Mouse (Mus musculus) forebrain, embryonic 14.5 days (tissue): ENCODE measurements at regions not wholly inside any gene's neighbourhood (a gene's known extent, or its start where the extent isn't known, plus 50 kb on each side); places are given as distances from the start of the nearest gene placed in this dataset.
"Not testable (repeated sequence)": the region's sequence is repeated elsewhere in the genome, so short reads cannot be mapped to it uniquely, and the experiment has no call there.

ENCODE experiments used
- ATAC-seq: fragments of 200-750 bp; cut with Nextera tagmentation; 2 replicates; pipeline ENCODE4 v1.8.0; 2017; ENCODE audit warnings: mild to moderate bottlenecking, moderate library complexity
- DNase-seq: peaks from one replicate; pipeline ENCODE4 v3.0.0-alpha.2; 2015; ENCODE audit warnings: low spot score
- H3K27ac ChIP-seq: fragments of 300-500 bp; sonication (generic); 2 replicates; pipeline ENCODE4 v1.5.1; 2014; ENCODE audit warnings: low read depth, mild to moderate bottlenecking, control low read depth, low read length, moderate library complexity
- H3K27me3 ChIP-seq: fragments of 300-500 bp; sonication (generic); replicated peaks from 2 replicates; pipeline ENCODE4 v1.6.1; 2014; ENCODE audit warnings: low read length, control low read depth, mixed read lengths; ENCODE audit not compliant: control insufficient read depth, insufficient read depth
- H3K36me3 ChIP-seq: fragments of 300-500 bp; sonication (generic); 2 replicates; pipeline ENCODE4 v1.6.1; 2014; ENCODE audit warnings: low read length, control low read depth; ENCODE audit not compliant: control insufficient read depth, insufficient read depth
- H3K4me1 ChIP-seq: fragments of 300-500 bp; sonication (generic); 2 replicates; pipeline ENCODE4 v1.6.1; 2014; ENCODE audit warnings: antibody characterized with exemption, low read length, control low read depth; ENCODE audit not compliant: control insufficient read depth, insufficient read depth
- H3K4me2 ChIP-seq: fragments of 300-500 bp; sonication (generic); 2 replicates; pipeline ENCODE4 v1.6.1; 2014; ENCODE audit warnings: mild to moderate bottlenecking, control low read depth, low read length
- H3K4me3 ChIP-seq: fragments of 300-500 bp; sonication (generic); 2 replicates; pipeline ENCODE4 v1.5.1; 2014; ENCODE audit warnings: low read depth, low read length, control low read depth
- H3K9ac ChIP-seq: fragments of 300-500 bp; sonication (generic); 2 replicates; pipeline ENCODE4 v1.6.1; 2014; ENCODE audit warnings: mild to moderate bottlenecking, low read length, control low read depth, moderate library complexity
- H3K9me3 ChIP-seq: fragments of 300-500 bp; sonication (generic); replicated peaks from 2 replicates; pipeline ENCODE4 v1.6.1; 2016; ENCODE audit warnings: low read length, control low read depth, mixed read lengths; ENCODE audit not compliant: control insufficient read depth
- WGBS: fragments of 180-500 bp; shearing (Covaris S2); extraction: QIAGEN DNeasy Blood & Tissue Kit; methylation state at CpG from one replicate; pipeline ENCODE4 v1.1.7; 2014; 5-methylcytosine and 5-hydroxymethylcytosine counted together

DNA sequence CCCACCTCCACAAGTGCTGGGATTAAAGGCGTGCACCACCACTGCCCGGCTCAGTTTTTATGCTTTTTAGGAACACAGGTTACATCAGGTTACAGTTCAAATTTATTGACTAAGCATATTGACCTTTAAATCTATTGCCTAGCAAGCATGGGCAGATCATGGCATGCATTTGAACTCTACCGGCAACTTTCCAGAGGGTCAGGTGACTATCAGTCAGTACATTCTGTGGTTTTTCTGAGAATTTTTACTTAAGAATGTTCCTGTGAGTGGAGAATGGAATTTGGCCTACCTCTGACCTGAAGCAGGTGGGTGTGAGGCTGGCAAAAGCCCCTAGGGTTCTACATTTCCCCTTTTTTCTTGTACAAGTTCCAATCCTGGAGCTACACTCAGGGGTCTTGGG lies 332.4 kb upstream of the Kynu start:
- H3K4me2 ChIP-seq = no peak overlapping the region
- H3K27me3 ChIP-seq = no peaks in the 10 kb centered on the region
- no peak overlapping the region for H3K27ac ChIP-seq
- no peak overlapping the region for H3K4me3 ChIP-seq
- DNase-seq (no peak), ATAC-seq (no peak)
- H3K9ac ChIP-seq = no peak overlapping the region
- no peaks in the 10 kb centered on the region for H3K4me1 ChIP-seq
- no peaks in the 10 kb centered on the region for H3K36me3 ChIP-seq
- WGBS = 96% methylated on average over 3 of the region's 3 CpGs
- no peaks in the 10 kb centered on the region for H3K9me3 ChIP-seq

DNA sequence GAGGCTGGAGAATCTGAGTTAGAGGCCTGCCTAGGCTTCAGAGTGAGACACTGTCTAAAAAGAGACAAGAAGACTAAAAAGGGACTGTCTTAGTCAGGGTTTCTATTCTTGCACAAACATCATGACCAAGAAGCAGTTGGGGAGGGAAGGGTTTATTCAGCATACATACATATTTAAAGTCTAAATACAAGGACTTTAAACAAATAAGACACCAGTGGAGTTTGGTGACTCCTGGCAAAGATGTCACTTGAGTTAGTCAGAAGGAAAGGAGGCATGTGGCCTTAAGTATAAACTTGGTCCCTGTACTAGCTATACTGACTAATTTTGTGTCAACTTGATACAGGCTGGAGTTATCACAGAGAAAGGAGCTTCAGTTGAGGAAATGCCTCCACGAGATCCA lies 330.4 kb upstream of the Kynu start:
- WGBS = 79% methylated on average over 1 of the region's 1 CpGs
- H3K4me2 ChIP-seq, H3K27ac ChIP-seq, H3K9me3 ChIP-seq, H3K36me3 ChIP-seq, H3K4me3 ChIP-seq, H3K27me3 ChIP-seq, H3K9ac ChIP-seq, DNase-seq, H3K4me1 ChIP-seq, ATAC-seq: not testable (repeated sequence)

DNA sequence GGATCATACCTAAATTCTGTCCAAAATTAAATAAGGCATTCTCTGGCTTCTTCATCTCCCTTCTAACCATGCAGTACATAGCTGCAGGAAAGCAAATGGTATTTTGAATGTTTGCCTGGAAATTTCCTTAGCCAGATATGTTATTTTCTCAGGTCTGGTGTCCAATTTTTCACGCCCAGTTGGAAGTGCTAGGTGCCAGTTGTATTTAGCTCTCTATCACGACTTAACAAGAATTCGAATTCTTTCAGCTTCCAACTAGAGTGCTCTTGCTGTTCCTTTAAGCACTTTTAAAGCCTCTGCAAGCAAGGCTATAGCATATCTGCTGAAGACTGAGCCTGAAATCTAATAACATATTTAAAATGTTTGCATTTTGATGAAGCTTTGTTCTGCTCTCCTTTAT lies 308.3 kb upstream of the Kynu start:
- Histone ChIP-seq H3K27ac (no peak overlapping the region), H3K4me1 (no peaks in the 10 kb centered on the region), H3K4me2 (no peak overlapping the region), H3K27me3 (no peaks in the 10 kb centered on the region), H3K4me3 (no peak overlapping the region), H3K36me3 (no peaks in the 10 kb centered on the region), H3K9ac (no peak overlapping the region), H3K9me3 (no peaks in the 10 kb centered on the region)
- ATAC-seq = no peak
- whole genome bisulfite sequencing = 66% methylated on average over 3 of the region's 3 CpGs
- DNase-seq = peak; percentile 13

DNA sequence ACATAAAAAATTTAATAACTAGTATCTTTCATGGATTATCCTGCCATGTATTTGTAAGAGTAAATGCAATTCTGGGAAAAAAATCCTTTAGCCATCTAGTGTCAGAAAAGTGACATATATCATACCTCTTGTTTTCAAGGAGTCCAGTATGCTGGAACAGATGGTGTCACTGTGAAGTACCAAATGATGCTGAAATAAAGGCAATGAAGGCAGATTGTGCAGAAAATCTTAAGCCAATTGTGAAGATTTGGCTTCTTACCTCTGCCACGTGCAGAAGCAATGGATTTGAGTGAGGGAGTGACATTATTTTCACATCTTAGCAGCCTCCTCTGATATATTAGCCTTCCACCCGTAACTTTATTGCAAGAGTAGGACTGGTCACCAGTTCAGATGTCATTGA lies 306.5 kb upstream of the Kynu start:
- peak; percentile 49 for DNase-seq
- peak; percentile 46; the same call in 1 of the 2 replicates for ATAC-seq
- H3K9ac ChIP-seq = no peak overlapping the region
- H3K4me2 ChIP-seq = no peak overlapping the region
- no peaks in the 10 kb centered on the region for H3K9me3 ChIP-seq
- no peak overlapping the region for H3K27ac ChIP-seq
- 59% methylated on average over 2 of the region's 2 CpGs for WGBS
- H3K27me3 ChIP-seq = no peaks in the 10 kb centered on the region
- no peaks in the 10 kb centered on the region for H3K36me3 ChIP-seq
- H3K4me3 ChIP-seq = no peak overlapping the region
- H3K4me1 ChIP-seq = no peaks in the 10 kb centered on the region

DNA sequence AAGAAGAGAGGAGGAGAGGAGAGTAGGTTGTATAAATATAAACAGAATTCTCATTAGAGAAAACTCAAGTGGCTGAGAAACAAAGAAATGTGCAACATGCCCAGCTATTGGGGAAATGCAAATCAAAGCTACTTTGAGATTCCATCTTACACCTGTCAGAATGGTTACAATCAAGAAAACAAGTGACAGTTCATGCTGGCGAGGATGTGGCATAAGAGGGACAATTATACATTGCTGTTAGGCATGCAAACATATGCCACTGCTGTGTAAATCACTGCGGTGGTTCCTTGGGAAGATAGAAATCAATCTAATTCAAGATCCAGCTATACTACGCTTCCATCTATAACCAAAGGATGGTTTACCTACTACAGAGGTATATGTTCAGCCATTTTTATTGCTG lies 300.4 kb upstream of the Kynu start:
- no peaks in the 10 kb centered on the region for H3K4me1 ChIP-seq
- no peak overlapping the region for H3K4me2 ChIP-seq
- DNase-seq (peak; percentile 14), ATAC-seq (peak; percentile 57)
- H3K27ac ChIP-seq = no peak overlapping the region
- H3K9me3 ChIP-seq = no peaks in the 10 kb centered on the region
- H3K4me3 ChIP-seq = no peak overlapping the region
- H3K27me3 ChIP-seq = no peaks in the 10 kb centered on the region
- WGBS = 78% methylated on average over 3 of the region's 3 CpGs
- H3K36me3 ChIP-seq = no peaks in the 10 kb centered on the region
- H3K9ac ChIP-seq = no peak overlapping the region

DNA sequence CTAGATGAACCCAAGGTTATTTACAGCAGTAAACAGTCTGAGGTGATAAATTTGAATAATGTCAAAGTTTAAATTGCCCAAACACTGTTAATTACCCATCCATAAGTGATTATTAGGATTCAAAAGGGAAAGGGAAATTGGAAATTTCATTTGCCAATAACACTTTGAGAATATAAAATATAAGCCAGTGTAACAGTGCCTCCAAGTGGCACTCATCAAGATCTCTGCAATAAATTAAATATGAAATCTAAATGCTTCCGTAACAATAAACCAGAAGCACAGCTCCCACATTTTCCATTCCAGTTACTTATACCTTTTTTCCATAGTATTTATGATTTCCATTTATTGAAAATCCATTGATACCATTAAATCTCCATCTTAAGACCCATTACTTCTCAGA lies 284.3 kb upstream of the Kynu start:
- no peak for ATAC-seq
- WGBS = 77% methylated on average over 1 of the region's 1 CpGs
- DNase-seq = peak; percentile 69

DNA sequence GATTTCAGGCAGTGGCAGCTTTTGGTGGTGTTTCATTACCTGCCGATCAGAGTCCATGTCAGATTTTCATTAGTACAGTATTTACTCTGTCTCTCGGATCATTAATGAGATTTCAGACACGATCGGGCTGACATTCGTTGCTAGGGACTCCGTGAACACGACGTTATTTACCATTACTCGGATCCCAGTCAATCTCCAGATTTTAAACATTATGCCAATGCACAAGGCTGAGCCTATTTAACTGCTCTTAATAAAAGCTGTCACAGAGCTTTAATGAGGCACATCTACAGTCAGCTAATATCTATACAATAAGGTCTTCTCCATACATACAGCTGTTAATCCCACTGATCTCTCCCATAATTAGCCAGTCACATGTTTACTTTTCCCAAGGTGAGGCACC lies 283.0 kb upstream of the Kynu start:
- no peak overlapping the region; the same call in 1 of the 2 replicates for H3K4me2 ChIP-seq
- H3K4me3 ChIP-seq = no peak overlapping the region
- H3K36me3 ChIP-seq = no peaks in the 10 kb centered on the region
- ATAC-seq = peak; percentile 89
- H3K27ac ChIP-seq = no peak overlapping the region
- no peaks in the 10 kb centered on the region for H3K27me3 ChIP-seq
- H3K9ac ChIP-seq = no peak overlapping the region
- H3K4me1 ChIP-seq = no peaks in the 10 kb centered on the region
- H3K9me3 ChIP-seq = no peaks in the 10 kb centered on the region
- 13% methylated on average over 9 of the region's 9 CpGs for WGBS
- DNase-seq = peak; percentile 78

More for the DNA sequence above, 284.3 kb upstream of the Kynu start:
- H3K4me3 ChIP-seq = no peak overlapping the region
- no peaks in the 10 kb centered on the region for H3K36me3 ChIP-seq
- H3K9me3 ChIP-seq = no peaks in the 10 kb centered on the region
- H3K4me2 ChIP-seq = no peak overlapping the region
- H3K9ac ChIP-seq = no peak overlapping the region
- H3K27me3 ChIP-seq = no peaks in the 10 kb centered on the region
- no peaks in the 10 kb centered on the region for H3K4me1 ChIP-seq
- H3K27ac ChIP-seq = no peak overlapping the region

DNA sequence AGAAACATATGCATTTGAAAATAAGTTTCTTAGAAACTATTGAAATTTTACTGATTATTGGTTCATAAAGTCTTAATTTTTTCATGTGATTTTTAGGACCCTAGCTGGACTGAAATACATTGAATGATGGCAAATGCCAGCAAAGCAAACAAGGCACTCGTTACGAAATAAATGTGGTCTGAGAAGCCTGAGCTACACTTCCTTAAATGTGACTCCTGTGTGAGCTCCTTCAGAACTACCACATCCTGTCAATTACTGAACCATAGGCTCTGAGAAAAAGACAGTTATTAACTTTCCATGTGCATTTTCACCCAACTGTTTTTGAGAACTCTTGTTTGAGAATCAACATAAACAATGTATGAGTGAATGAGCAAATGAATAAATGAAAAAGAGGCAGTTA lies 281.1 kb upstream of the Kynu start:
- DNase-seq = no peak
- no peaks in the 10 kb centered on the region for H3K9me3 ChIP-seq
- no peak overlapping the region for H3K27ac ChIP-seq
- no peaks in the 10 kb centered on the region for H3K36me3 ChIP-seq
- 83% methylated on average over 2 of the region's 2 CpGs for WGBS
- no peak for ATAC-seq
- no peaks in the 10 kb centered on the region for H3K27me3 ChIP-seq
- no peak overlapping the region for H3K4me3 ChIP-seq
- H3K9ac ChIP-seq = no peak overlapping the region
- H3K4me1 ChIP-seq = no peaks in the 10 kb centered on the region
- H3K4me2 ChIP-seq = no peak overlapping the region

DNA sequence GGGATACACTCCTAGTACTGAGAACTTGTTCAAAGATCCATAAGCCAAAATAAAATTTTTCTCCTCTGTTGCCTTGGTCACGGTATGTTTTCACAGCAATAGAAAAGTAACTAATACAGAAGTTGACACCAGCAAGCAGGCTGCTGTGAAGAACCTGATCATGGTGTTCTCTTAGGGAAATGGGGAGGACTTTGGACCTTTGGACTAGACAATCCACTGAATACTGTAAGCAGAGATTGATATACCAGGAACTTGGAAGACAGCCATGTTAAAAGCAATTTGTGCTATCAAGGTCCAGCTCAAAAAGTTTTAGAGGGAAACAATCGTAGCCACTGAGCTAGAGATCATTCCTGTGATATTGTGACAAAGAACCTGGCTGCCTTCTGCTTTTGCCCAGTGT lies 259.3 kb upstream of the Kynu start:
- H3K9ac ChIP-seq = no peak overlapping the region
- H3K9me3 ChIP-seq = no peaks in the 10 kb centered on the region
- H3K4me3 ChIP-seq = no peak overlapping the region
- H3K27me3 ChIP-seq = no peaks in the 10 kb centered on the region
- DNase-seq (no peak), ATAC-seq (no peak)
- no peaks in the 10 kb centered on the region for H3K36me3 ChIP-seq
- 83% methylated on average over 2 of the region's 2 CpGs for WGBS
- no peak overlapping the region for H3K27ac ChIP-seq
- H3K4me1 ChIP-seq = no peaks in the 10 kb centered on the region
- no peak overlapping the region for H3K4me2 ChIP-seq
